Mouse (Mus musculus) CD8-positive naive resting alpha-beta T cell, adult 2 months (primary cell): ENCODE data around the gene Maats1.

Source experiments
- DNase-seq, 2 experiments: peaks; one replicate each; pipeline ENCODE4 v3.0.0; 2022; ENCODE audit warnings: low read depth in 2 of 2, low spot score in 2 of 2

Gene Maats1

DNA sequence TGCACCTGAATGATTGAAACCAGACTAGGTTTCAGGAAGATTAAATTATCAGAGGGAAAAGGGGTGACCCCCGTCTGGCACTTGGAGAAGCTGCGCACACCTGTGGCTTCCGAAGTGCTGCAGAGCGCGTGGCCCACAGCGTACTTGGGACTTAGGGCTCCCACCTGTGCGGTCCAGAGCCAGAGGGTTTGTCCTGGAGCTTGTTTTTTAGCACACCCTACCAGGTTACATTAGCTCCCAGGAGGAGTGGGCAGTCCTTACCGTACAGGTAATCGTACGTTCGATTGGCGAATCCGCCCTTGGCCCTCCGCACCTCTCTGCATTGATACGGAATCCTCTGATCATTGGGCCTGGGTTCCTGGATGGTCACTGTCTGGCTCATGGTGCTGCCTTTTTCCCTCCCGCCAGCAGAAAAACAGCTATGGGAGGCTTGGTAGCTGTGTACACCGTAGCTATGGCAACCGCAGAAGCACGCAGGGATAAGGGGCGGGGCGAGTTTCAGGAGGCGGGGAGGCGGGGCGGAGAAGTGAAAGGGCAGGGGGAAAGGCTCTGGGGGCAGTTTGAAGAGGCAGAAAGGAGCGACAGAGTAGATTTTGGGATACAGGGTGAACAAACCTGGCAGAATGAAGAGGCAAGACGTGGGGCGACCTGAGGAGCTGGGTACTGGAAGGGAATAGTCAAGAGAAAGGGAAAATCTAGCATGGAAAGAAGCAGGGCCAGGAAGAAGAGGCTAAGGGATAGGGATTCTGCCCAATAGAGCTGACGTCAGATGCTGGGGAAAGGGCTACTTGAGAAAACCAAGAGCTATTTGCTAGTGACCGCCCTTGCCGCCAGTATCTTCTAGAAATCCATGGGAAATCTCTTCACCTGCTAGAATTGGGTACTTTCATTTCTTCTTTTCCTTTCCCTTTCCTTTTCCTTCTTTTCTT is at the start of gene Maats1:
Gene Maats1, minus strand, starts transcription at position 748 of the 929 bp plus-strand sequence.
- DNase-seq = no peak

DNA sequence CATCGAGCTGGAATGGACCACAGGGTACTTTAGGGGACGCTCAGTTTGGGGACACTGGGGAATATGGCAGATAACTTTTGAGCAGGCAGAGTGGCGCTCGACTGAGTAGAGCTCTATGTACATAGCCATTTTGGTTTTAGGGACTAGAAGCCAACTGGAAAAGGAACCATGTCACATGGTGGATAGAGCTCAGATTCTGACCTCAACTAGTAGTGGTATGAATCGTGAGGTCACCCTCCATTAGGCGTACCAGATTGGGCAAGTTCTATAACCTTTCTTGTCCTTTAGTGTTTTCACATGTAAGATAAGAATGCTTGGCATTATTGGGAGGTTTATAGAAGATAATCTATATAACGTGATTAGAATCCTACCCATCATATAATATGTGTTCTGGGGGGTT is 48.4 kb upstream of the Maats1 start:
- no peak for DNase-seq

DNA sequence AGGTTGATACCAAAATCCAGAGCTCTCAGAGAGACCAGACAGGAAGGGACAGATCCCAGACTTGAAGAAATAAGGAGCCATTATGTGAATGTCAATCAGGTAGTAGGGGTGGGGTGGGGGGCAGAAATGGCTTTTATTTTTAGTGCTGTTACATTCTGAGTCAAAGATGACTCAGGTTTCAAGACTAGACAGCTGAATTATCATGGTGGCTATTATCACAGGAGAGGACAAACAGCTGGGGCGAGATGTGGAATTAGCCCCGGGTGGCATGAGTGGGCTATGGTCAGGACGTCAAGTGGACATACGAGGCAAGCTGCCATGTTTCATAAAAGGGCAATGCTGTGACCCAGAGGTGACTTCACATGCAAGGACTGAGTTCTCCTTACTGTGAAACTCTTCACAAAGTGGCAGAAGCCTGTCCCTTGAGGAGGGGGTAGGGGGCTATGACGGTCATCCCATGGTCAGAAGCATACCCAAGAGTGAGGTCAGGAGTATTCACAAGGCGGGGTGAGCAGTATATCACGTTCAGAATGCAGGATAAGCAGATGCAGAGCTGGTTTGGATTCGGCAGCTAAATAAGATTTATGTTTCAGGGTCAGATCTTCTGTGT is 47.4 kb upstream of the Maats1 start:
- DNase-seq = no peak

DNA sequence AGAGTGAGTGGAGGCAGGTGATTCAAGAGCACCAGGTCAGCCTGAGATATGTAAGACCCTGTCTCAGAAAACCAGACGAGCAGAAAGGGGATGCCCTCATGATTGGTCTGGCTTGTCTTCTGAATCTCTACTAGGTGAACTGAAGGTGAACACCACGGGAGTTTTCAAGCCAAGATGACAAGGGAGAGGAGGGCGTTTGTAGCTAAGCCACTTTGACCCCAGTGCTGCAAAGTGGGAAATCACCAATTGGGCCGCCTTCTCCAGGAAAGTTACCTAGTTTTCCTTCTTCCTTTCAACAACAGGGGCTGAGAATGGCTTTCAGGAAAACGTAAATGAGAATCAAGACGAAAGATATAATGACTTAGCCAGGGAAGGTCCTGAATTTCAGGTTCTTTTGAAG is 46.8 kb upstream of the Maats1 start:
- no peak for DNase-seq

DNA sequence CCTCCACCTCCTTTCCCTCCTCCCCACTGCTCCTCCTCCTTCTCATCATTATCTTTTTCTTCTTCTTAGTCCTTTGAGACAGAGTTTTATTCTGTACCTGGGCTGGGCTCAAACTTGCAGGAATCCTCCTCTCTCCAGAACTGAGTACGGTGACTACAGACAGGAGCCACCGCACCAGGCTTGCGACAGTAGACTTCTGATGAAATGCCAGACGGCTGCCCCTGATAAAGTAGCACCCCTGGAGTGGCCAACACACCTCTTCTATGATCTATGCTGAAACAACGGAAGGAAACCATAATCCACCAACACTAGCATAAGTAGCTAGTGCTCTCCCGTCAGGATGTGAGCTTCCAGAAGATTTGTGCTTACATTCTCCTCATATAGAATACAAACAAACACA is 45.4 kb upstream of the Maats1 start:
- DNase-seq = no peak

DNA sequence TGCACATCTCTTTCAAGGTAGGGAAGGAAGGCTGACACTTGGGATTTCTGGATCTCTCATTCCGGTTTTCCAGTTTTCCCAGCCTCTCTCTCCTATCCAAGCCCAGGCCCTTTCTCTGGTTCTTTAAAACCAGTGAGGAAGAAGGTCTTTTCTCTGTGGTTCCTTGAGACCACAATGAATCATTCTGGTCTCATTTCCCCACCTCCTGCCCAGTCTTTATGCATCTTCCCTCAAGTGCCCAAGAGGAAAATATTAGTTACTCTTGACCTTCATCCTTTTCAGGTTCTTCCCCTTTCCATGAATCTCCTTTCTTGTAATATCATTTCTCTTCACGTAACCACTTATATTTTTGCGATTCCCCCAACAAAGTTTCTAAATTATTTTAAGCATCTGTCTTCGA is 43.8 kb upstream of the Maats1 start:
- no peak for DNase-seq

DNA sequence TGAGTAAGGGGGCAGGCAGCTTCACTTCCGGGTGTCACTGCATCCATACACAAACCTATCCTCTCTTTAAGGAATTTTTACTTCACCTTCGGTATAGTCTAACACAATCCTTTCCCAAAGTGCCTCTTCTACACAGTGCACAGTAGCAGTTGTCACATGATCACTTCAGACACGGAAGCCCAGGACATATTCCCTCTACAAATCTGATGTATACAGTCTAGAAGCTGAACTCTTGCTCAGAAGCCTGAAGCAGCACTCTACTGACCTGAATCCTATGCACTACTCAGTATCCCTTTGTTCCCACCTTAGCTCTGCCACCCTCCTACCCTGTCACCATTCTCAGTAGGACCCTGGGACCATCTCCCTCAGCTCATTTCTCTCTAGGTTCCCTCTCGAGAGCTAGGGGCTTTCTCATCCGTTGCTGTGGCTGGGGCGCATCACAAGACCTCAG is 43.3 kb upstream of the Maats1 start:
- DNase-seq = no peak

DNA sequence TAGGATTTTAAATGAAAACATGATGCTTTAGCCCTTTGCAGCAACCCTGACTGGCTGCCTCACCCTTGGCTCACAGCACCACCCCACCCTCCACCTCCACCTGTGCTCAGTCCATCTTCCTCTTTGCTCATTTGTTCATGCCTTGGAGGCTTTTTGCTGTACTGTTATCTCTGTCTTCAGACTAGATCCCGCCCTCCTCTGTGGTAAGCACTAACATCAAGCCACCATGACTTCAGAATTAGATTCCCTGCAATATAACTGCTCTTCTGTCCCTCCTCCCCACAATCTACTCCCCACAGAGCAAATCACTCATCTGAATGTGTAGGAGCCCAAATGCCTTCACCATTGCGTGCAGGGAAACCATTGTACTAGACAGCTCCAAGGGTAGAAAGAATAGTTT is 41.7 kb upstream of the Maats1 start:
- DNase-seq = no peak

DNA sequence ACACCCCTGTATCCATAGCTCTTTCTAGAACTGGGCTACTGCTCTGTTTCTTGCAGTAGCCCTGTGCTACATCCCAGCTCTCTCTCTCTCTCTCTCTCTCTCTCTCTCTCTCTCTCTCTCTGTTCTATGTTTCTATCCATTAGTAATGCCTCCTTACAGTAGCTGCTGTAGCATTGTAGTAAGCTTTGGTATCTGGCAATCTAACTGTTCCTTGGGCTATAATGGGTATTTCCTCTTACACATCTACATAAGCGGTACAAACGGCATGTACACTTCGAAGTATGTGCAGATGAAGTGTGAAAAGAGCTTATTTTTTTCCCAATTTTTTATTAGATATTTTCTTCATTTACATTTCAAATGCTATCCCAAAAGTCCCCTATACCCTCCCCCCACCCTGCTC is 38.0 kb upstream of the Maats1 start:
- no peak for DNase-seq

DNA sequence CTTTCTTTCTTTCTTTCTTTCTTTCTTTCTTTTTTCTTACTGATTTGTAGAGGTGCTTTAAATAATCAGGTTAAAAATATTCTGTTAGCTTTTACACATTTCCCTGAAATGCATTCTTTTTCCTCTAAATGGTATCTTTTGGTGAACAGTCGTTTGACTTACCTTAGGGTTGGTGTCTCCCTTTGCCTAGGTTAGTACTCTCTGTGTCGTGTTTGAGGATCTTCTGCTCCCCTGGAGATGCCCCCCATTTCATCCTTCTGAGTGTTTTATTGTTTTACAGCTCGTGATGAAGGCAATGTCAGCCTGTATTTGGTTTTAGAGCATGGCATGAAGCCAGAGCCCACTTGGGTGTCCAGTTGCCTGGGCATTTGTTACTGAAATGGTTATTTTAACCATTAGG is 37.5 kb upstream of the Maats1 start:
- no peak for DNase-seq

DNA sequence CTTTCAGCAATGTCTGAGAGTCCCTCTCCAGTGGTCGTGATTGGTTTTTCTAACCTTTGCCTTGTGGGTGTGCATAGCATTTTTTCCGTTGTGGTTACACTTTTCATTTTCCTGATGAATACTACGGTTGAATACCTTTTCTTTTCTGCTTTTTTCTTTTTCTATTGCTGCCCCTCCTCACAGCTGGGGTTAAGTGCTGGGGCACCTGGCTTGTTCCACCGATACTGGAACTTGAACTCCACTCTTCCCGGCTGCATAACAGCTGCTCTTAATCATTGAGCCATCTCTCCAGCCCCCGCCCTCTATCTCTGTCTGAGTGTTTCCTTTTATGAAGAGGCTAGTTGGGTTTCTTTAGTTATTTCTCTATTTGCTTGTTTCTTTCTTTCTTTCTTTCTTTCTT is 37.1 kb upstream of the Maats1 start:
- DNase-seq = no peak

DNA sequence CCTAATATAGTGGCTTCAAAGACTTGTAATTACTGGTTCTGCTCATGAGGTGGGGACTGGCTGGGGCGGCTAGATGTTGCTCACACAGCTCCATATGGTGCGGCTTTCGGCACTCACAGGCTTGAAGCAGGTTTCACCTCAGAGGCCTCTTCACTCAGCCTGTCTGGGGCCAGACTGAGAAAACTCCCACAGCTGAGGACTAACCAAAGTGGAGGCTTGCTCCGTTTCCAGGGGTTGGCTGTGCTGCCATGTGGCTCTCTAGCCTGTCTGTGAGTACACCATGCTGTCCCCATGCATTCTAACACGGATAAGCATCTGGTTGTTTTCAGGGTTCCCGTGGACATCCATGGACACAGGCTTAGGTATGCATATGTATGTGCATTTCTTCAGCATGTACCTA is 36.6 kb upstream of the Maats1 start:
- no peak for DNase-seq

DNA sequence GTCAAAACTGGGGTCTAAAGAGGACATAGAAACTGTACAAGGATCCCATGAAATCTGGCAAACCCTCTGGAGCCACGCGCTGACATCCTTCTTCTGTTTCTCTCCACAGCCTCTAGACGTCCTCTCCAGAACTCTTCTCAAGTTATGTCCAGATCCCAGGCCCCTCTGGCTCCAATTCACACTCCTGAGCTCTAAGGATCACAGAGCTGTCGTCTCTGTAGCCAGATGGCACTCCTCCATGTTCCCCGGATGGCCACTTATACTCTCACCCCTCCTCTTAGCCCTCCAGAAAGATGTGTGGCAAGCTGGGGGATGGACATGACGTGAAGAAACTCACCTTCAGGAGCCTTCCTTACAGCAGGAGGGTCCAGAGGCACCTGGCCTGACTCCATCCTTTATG is 35.6 kb upstream of the Maats1 start:
- DNase-seq = no peak

DNA sequence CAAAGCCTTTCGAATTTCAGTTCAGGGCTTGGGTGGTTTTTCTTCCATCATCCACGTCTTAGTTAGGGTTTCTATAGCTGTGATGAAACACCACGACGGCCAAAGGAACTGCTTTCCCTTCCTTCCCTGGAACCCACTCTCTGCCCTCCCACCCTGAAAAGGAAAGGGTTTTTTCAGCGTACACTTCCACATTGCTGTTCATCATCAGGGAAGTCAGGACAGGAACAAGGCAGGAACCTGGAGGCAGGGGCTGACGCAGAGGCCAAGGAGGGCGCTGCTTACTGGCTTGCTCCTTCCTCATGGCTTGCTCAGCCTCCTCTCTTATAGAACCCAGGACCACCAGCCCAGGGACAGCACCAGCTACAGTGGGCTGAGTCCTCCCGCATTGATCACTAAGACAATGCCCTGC is 34.9 kb upstream of the Maats1 start:
- DNase-seq = no peak

DNA sequence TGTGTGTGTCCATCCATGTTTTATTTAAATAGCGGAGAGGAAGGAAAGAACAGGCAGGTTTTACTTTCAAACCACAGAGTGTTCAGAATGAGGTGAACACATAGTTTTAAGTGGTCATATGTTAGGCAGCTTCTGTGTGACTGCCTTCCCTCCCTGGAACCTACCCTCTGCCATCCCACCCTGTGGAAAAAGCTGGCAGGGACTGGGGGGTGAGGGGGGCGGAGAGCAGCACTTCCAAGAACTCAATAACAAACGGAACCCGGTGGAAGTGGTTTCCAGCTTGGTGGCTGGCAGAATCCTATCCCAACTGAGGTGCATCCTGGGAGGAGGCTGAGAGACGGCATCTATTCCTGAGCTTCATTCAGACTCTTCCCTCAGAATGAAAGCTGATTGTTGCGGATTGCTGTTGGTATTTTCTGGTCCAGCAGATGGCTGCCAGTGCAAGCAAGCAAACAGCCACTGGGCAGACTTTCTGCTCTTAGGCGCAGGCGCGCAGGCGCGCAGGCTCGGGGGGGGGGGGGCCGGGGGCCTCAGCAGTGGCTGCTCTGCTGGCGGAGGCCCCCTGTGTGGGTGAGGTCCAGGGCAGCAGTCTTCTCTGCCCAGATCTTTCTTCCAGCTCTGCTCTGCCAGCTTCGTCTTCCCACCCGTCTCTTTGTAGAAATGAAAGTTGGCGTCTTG is 34.4 kb upstream of the Maats1 start:
- peak in 1 of 2 experiments; percentile 18 for DNase-seq

DNA sequence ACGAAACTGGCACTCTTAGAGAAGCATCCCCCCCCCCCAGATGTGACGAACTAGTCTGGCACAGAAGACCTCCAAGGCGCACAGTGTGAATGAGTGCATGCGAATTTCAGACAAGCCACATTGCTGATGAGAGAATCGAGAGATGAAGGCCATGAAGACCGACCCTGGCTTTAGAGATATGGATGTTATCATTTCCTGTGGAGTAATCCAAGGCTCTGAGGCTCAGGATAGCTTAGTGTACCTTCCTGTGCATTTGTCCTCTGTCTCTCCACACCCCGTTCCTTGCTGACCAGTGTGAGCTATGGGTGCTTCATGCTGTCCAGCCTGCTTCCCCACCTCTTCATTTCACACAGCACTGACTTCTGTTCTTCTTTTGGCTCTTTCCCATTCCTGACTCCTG is 33.2 kb upstream of the Maats1 start:
- DNase-seq = no peak

DNA sequence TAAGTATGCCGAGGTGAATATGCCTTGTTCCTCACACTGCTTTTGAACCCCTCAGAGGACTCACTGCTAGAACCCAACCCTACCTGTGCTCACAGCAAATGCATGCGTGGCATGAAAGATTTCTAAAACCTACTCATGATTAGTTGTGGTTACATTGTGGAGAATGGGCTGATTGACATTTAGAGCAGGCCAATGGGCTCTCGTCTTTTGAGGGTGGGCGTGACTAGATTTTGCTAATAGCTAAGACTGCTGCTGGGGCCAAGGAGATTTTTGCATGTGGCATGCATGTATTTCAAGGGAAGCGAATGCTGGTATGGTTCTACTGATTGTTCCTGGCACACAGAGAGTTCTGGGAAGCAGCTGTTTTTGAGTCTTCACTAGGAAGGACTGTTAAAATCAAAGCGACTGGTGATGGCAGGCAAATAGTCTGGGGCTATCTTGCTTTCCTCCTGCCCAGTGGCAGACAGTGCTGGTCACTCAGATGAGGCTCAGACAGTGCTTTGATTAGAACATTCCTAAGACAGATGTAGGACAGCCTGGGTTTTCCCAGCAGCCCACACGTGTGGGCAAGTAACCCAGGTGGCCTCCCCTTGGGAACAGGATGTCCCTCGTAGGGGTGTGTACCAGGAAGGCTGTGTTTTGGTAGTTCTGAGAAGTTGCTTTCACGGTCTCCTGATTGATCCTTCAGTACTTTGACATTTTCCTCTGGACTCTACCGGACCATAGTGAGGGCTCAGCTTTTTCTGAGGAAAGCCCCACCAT is 32.6 kb upstream of the Maats1 start:
- DNase-seq = no peak

DNA sequence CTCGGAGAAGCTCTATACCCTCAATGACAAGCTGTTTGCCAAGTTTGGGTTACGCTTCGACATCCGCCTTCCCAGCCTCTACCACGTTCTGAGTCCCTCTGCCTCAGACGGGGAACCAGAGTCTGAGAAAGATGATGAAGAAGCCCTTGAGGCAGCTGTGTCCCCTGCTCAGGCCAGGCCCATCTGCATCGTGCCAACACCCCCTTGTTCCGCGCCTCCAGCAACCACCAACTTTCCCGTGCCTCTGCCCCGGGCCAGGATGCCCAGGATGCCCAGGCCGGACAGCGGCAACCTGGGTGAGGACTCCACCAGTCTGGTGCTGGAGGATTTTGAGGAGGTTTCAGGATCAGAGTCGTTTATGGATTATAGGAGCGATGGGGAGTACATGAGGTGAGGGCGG is 32.0 kb upstream of the Maats1 start:
- DNase-seq = no peak

DNA sequence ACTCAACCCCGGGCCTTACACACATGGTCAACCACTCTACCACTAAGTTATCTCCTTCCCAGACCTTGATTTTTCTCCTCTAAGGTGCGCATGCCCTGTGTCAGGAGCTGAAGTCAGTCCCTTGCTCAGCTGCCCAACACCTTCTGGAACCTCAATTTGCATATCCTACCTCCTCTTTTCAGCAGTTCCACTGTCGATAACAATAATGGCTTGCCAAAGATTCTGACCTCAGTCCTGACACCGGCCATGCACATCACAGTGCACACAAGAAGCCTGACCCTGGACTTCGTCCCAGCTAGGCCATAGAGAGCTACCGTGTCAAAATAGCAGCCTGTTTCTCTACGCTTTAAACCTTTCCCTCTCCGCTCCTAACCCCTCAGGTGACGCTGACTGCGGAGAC is 31.5 kb upstream of the Maats1 start:
- DNase-seq = no peak

DNA sequence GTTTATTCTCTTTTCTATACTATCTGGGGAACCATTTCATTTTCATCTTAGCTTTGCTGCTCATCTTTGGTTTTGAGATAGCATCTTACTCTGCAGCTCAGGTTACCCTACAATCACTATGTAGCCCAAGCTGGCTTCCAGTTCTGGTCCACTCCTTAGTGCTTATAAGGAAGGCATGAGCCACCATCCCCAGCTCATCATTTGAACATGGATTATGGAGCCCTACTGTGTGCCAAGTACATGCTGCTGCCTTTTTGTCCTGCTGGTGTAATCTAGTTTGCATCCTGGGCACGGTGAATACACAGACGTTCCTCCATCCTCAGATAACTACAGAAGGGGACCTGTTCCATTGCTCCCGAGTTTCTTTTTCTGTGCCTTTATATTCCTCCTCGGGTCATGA is 30.9 kb upstream of the Maats1 start:
- no peak for DNase-seq

DNA sequence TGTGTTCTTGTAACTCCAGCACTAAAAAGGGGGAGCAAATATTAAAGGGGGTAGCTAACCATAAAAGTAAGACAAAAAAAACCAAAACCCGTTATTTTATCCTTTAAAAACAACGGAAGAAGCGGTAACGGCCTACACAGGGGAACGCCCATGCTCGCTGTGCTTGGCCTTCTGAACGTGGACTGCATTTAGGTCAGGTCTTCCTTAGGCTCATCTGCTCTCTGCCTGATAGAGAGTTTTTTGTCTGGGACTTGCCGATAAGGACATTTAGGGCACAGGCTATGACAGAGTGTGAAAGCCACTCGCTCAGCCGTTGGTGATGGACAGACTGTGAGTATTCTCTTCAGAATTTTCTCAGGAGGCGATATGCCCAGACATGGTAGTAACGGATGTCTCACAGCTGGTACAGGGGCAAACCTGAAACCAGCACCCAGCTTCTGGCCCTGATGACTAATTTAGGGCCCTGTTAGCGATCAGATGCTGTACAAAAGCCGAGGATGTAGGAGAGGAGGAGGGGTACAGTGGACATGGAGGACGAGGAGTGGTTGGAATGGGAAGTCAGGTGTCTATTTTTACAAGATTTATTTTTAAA is 29.9 kb upstream of the Maats1 start:
- DNase-seq = no peak
